Mouse (Mus musculus) heart, embryonic 12.5 days (tissue): ENCODE measurements around the gene Stk4. TPM values are rescaled to one million over a fixed set of nuclear protein-coding genes. Genes with fewer than 3 reads are reported as not detected.

Source experiments
- ATAC-seq: fragments of 200-750 bp; cut with Nextera tagmentation; 2 replicates; pipeline ENCODE4 v1.8.0; 2017; ENCODE audit warnings: moderate TSS enrichment, moderate library complexity; ENCODE audit not compliant: insufficient number of reproducible peaks, low FRiP score
- H3K27ac ChIP-seq: fragments of 300-500 bp; sonication (generic); 2 replicates; pipeline ENCODE4 v1.5.1; 2016; ENCODE audit warnings: mild to moderate bottlenecking, moderate library complexity; ENCODE audit not compliant: poor library complexity, severe bottlenecking
- H3K27me3 ChIP-seq: fragments of 300-500 bp; sonication (generic); replicated peaks from 2 replicates; pipeline ENCODE4 v1.6.1; 2016; ENCODE audit warnings: mild to moderate bottlenecking, moderate library complexity
- H3K36me3 ChIP-seq: fragments of 300-500 bp; sonication (generic); 2 replicates; pipeline ENCODE4 v1.6.1; 2016; ENCODE audit warnings: mild to moderate bottlenecking, moderate library complexity
- H3K4me1 ChIP-seq: fragments of 300-500 bp; sonication (generic); replicated peaks from 2 replicates; pipeline ENCODE4 v1.6.1; 2016; ENCODE audit warnings: mild to moderate bottlenecking
- H3K4me2 ChIP-seq: fragments of 300-500 bp; sonication (generic); 2 replicates; pipeline ENCODE4 v1.6.1; 2016; ENCODE audit warnings: mild to moderate bottlenecking, moderate library complexity
- H3K4me3 ChIP-seq: fragments of 300-500 bp; sonication (generic); 2 replicates; pipeline ENCODE4 v1.5.1; 2016; ENCODE audit warnings: mild to moderate bottlenecking
- H3K9ac ChIP-seq: fragments of 300-500 bp; sonication (generic); 2 replicates; pipeline ENCODE4 v1.6.1; 2016; ENCODE audit warnings: mild to moderate bottlenecking, moderate library complexity
- H3K9me3 ChIP-seq: fragments of 300-500 bp; sonication (generic); replicated peaks from 2 replicates; pipeline ENCODE4 v1.6.1; 2016; ENCODE audit warnings: mild to moderate bottlenecking, moderate library complexity
- WGBS: fragments of 180-500 bp; shearing (Covaris S2); methylation state at CpG from one replicate; pipeline ENCODE4 v1.1.7; 2016; 5-methylcytosine and 5-hydroxymethylcytosine counted together
- polyA plus RNA-seq: library from polyadenylated mRNA; unstranded; fragments of >200 nt; fragmentation: Nextera tagmentation; extraction: Ambion mirVana; gene quantifications from 2 replicates; pipeline ENCODE4 v1.2.1, GENCODE M21; 2016

The Stk4 gene
- 22.1 and 23.4 TPM in 2 replicates for polyA plus RNA-seq

GRCm38 (mm10) chr2:164070142-164070764 is at the start of gene Stk4:
TSS of gene Stk4 (plus strand) at chr2:164070322.
- Histone ChIP-seq H3K9me3 (no peaks in the 10 kb centered on the region), H3K4me1 (peaks cover 27% of the 10 kb centered on the region), H3K27ac (peak within 1 kb of the TSS; percentile 75), H3K4me3 (peak within 1 kb of the TSS; percentile 93), H3K4me2 (peak within 1 kb of the TSS; percentile 78), H3K27me3 (no peaks in the 10 kb centered on the region), H3K9ac (peak within 1 kb of the TSS; percentile 91), H3K36me3 (peaks cover 17% of the 10 kb centered on the region)
- WGBS, result under 1% methylated on average over 45 of the region's 45 CpGs
- ATAC-seq, result peak; percentile 22

GRCm38 (mm10) chr2:164022104-164022503 is 48.0 kb upstream of the Stk4 start:
- Histone ChIP-seq H3K27me3 (no peaks in the 10 kb centered on the region), H3K9me3 (no peaks in the 10 kb centered on the region), H3K4me3 (no peak overlapping the region), H3K4me2 (no peak overlapping the region), H3K9ac (no peak overlapping the region), H3K4me1 (0 out of 2 replicates have a peak, but pooled peaks cover under 1% of the 10 kb centered on the region), H3K27ac (no peak overlapping the region), H3K36me3 (peaks cover 29% of the 10 kb centered on the region)
- ATAC-seq, result no peak
- WGBS, result 42% methylated on average over 2 of the region's 2 CpGs

GRCm38 (mm10) chr2:164025150-164025549 is 45.0 kb upstream of the Stk4 start, which contains the start of gene Pabpc1l:
TSS of gene Pabpc1l (plus strand) at chr2:164025450.
- no peaks in the 10 kb centered on the region for H3K9me3 ChIP-seq
- H3K4me2 ChIP-seq, result no peak within 1 kb of the TSS
- no peaks in the 10 kb centered on the region for H3K27me3 ChIP-seq
- peaks cover 9% of the 10 kb centered on the region; the same call in 1 of the 2 replicates for H3K4me1 ChIP-seq
- no peak within 1 kb of the TSS for H3K27ac ChIP-seq
- H3K36me3 ChIP-seq, result peaks cover under 1% of the 10 kb centered on the region; the same call in 1 of the 2 replicates
- no peak within 1 kb of the TSS for H3K9ac ChIP-seq
- WGBS, result 80% methylated on average over 16 of the region's 16 CpGs
- ATAC-seq, result no peak
- no peak within 1 kb of the TSS for H3K4me3 ChIP-seq

- H3K27me3 ChIP-seq, result no peaks in the 10 kb centered on the region
- no peak overlapping the region for H3K9ac ChIP-seq
- no peak for ATAC-seq
- no peak overlapping the region for H3K4me3 ChIP-seq
- no peaks in the 10 kb centered on the region for H3K36me3 ChIP-seq
- 64% methylated on average over 10 of the region's 10 CpGs for WGBS
- peaks cover 9% of the 10 kb centered on the region; the same call in 1 of the 2 replicates for H3K4me1 ChIP-seq
- H3K9me3 ChIP-seq, result peaks cover 5% of the 10 kb centered on the region; the same call in 1 of the 2 replicates
- no peak overlapping the region for H3K27ac ChIP-seq
- no peak overlapping the region for H3K4me2 ChIP-seq
These were observed 39.0 kb upstream of the Stk4 start for GRCm38 (mm10) chr2:164031147-164031546.

- Histone ChIP-seq H3K27me3 (no peaks in the 10 kb centered on the region), H3K9me3 (peaks cover 5% of the 10 kb centered on the region; the same call in 1 of the 2 replicates), H3K4me2 (no peak overlapping the region), H3K36me3 (no peaks in the 10 kb centered on the region), H3K4me1 (peaks cover 7% of the 10 kb centered on the region), H3K9ac (no peak overlapping the region), H3K27ac (no peak overlapping the region), H3K4me3 (no peak overlapping the region)
- 85% methylated on average over 3 of the region's 3 CpGs for WGBS
- no peak for ATAC-seq
These were observed 37.1 kb upstream of the Stk4 start for GRCm38 (mm10) chr2:164032973-164033372.

GRCm38 (mm10) chr2:164036520-164037019 is 33.6 kb upstream of the Stk4 start:
- Histone ChIP-seq H3K4me1 (peaks cover 7% of the 10 kb centered on the region), H3K27ac (no peak overlapping the region), H3K4me3 (no peak overlapping the region), H3K4me2 (peak overlapping the region; percentile 23; the same call in 1 of the 2 replicates), H3K9me3 (peaks cover 5% of the 10 kb centered on the region; the same call in 1 of the 2 replicates), H3K27me3 (no peaks in the 10 kb centered on the region), H3K9ac (no peak overlapping the region; the same call in 1 of the 2 replicates), H3K36me3 (no peaks in the 10 kb centered on the region)
- 0 out of 2 replicates have a peak, but pooled peaks have one; percentile 20 for ATAC-seq
- 36% methylated on average over 10 of the region's 10 CpGs for WGBS

GRCm38 (mm10) chr2:164038407-164039028 is 31.6 kb upstream of the Stk4 start:
- WGBS, result 90% methylated on average over 1 of the region's 1 CpGs
- Histone ChIP-seq H3K27me3 (0 out of 2 replicates have a peak, but pooled peaks cover 4% of the 10 kb centered on the region), H3K9ac (no peak overlapping the region), H3K9me3 (no peaks in the 10 kb centered on the region), H3K4me3 (no peak overlapping the region), H3K4me1 (peaks cover 7% of the 10 kb centered on the region), H3K27ac (no peak overlapping the region), H3K4me2 (no peak overlapping the region), H3K36me3 (no peaks in the 10 kb centered on the region)
- 0 out of 2 replicates have a peak, but pooled peaks have one; percentile 43 for ATAC-seq

GRCm38 (mm10) chr2:164040949-164041348 is 29.2 kb upstream of the Stk4 start:
- Histone ChIP-seq H3K9ac (no peak overlapping the region), H3K4me3 (no peak overlapping the region), H3K4me2 (no peak overlapping the region), H3K27me3 (0 out of 2 replicates have a peak, but pooled peaks cover 6% of the 10 kb centered on the region), H3K4me1 (peaks cover 7% of the 10 kb centered on the region), H3K36me3 (no peaks in the 10 kb centered on the region), H3K9me3 (no peaks in the 10 kb centered on the region), H3K27ac (no peak overlapping the region)
- no peak for ATAC-seq
- 86% methylated on average over 6 of the region's 6 CpGs for WGBS

- Histone ChIP-seq H3K27me3 (0 out of 2 replicates have a peak, but pooled peaks cover 6% of the 10 kb centered on the region), H3K4me1 (peaks cover 5% of the 10 kb centered on the region)
- ATAC-seq, result no peak
These were observed 28.6 kb upstream of the Stk4 start for GRCm38 (mm10) chr2:164041523-164041922.

GRCm38 (mm10) chr2:164047197-164047690 is 22.9 kb upstream of the Stk4 start:
- 5% methylated on average over 12 of the region's 16 CpGs for WGBS
- peak; percentile 88 for ATAC-seq
- Histone ChIP-seq H3K27me3 (0 out of 2 replicates have a peak, but pooled peaks cover 6% of the 10 kb centered on the region), H3K27ac (no peak overlapping the region), H3K9me3 (no peaks in the 10 kb centered on the region), H3K4me3 (peak overlapping the region; percentile 36), H3K4me1 (peaks cover 5% of the 10 kb centered on the region; the same call in 1 of the 2 replicates), H3K9ac (no peak overlapping the region), H3K4me2 (peak overlapping the region; percentile 60), H3K36me3 (peaks cover 3% of the 10 kb centered on the region)

More at GRCm38 (mm10) chr2:164041523-164041922, 28.6 kb upstream of the Stk4 start:
- H3K9ac ChIP-seq, result no peak overlapping the region
- no peak overlapping the region for H3K27ac ChIP-seq
- no peaks in the 10 kb centered on the region for H3K36me3 ChIP-seq
- 71% methylated on average over 2 of the region's 2 CpGs for WGBS
- H3K4me3 ChIP-seq, result no peak overlapping the region
- no peak overlapping the region for H3K4me2 ChIP-seq
- no peaks in the 10 kb centered on the region for H3K9me3 ChIP-seq

GRCm38 (mm10) chr2:164053767-164054166 is 16.4 kb upstream of the Stk4 start:
- Histone ChIP-seq H3K27ac (peak overlapping the region; percentile 37), H3K4me1 (peaks cover 20% of the 10 kb centered on the region), H3K9ac (no peak overlapping the region), H3K36me3 (peaks cover 48% of the 10 kb centered on the region), H3K4me2 (peak overlapping the region; percentile 24; the same call in 1 of the 2 replicates), H3K4me3 (no peak overlapping the region), H3K27me3 (no peaks in the 10 kb centered on the region), H3K9me3 (no peaks in the 10 kb centered on the region)
- 45% methylated on average over 8 of the region's 8 CpGs for whole genome bisulfite sequencing
- ATAC-seq, result peak; percentile 84; the same call in 1 of the 2 replicates
